Mouse (Mus musculus) layer of hippocampus, adult 2 months (tissue): ENCODE data around the gene Ptpre. TPM values are rescaled to one million over a fixed set of nuclear protein-coding genes. Genes with fewer than 3 reads are reported as not detected.
"Not testable (repeated sequence)": the region's sequence is repeated elsewhere in the genome, so short reads cannot be mapped to it uniquely, and the experiment has no call there.

Source experiments
- DNase-seq, 2 experiments: peaks; one replicate each; pipeline ENCODE4 v3.0.0; 2022; ENCODE audit warnings: low spot score in 2 of 2
- H3K27ac ChIP-seq: fragments of 200-600 bp; 2 replicates; pipeline ENCODE4 v1.8.1; 2022
- H3K4me3 ChIP-seq: fragments of 200-600 bp; 2 replicates; pipeline ENCODE4 v1.8.1; 2022; ENCODE audit warnings: mild to moderate bottlenecking
- CTCF ChIP-seq: fragments of 200-600 bp; conservative IDR thresholded peaks from 2 replicates; pipeline ENCODE4 v1.8.1; 2022; ENCODE audit warnings: antibody characterized with exemption, mild to moderate bottlenecking, moderate library complexity
- total RNA-seq, 2 experiments: library from RNA; stranded (reverse); gene quantifications; 2 replicates each; pipeline ENCODE4 v1.2.3; 2021

Gene Ptpre
- total RNA-seq, 2 experiments from 2014 or later: 50.7 to 51.4 TPM

DNA sequence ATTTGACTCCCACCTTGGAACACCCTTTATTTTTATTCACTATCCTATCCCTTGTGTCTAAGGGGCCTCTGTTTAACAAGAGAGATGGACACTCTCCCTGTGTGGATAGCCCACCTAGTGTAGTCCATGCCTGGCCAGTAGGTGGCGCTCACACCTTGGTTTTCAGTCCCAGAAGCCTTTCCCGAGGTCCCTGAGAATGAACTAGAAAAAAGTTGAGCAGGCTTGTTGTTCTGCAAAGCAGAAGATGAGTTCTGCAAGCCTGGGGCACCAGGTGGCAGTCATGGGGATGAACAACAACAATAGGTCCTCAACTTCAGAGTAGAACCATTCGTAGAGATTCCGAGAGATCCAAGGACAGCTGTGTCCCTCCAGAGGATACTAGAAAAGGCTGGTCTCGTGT is 143.1 kb downstream of the Ptpre start:
- Histone ChIP-seq H3K27ac (no peak overlapping the region), H3K4me3 (no peak overlapping the region)
- peak; percentile 79 for TF ChIP-seq CTCF
- DNase-seq: peak in 1 of 2 experiments; percentile 48

DNA sequence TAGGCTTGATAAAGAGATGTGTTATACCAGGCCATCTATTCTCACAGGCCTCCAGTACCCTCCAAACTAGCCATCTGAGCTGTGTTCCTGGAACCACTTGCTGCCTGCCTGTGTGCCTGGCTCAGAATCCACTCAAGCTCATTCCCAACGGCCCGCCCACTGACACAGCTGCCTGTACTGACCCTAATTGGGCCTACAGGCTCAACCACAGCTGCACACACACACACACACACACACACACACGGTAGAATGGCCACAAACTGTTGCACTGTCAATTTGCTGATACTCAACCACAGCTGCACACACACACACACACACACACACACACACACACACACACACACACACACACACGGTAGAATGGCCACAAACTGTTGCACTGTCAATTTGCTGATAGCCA is 146.8 kb downstream of the Ptpre start:
- DNase-seq, H3K27ac ChIP-seq, H3K4me3 ChIP-seq: not testable (repeated sequence)

- DNase-seq: no peak
- H3K27ac ChIP-seq: no peak overlapping the region
- TF ChIP-seq CTCF: no peak
- H3K4me3 ChIP-seq: no peak overlapping the region
Measured at GRCm38 (mm10) chr7:135684938-135685337, 147.7 kb downstream of the Ptpre start.

GRCm38 (mm10) chr7:135689396-135689795 is 152.1 kb downstream of the Ptpre start:
- DNase-seq: no peak
- TF ChIP-seq CTCF: no peak
- Histone ChIP-seq H3K27ac (no peak overlapping the region), H3K4me3 (no peak overlapping the region)

DNA sequence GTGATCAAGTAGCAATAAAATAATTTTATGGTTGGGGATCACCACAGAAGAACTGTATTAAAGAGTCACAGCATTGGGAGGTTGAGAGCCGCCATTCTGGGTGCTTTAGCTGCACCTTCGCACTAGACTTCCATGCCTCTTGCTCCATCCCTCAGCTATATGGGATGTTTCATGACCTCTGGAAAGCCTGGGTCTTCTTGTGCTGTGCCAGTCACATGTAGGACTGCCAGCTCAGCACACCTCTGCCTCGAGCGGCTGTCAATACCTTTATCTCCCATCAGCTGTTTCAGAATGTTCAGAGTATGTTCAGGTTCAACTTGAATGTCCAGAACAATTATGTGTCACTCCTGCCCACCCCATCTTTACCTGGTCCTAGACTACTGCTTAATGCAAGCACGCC is 154.7 kb downstream of the Ptpre start:
- no peak for DNase-seq
- H3K4me3 ChIP-seq: no peak overlapping the region
- no peak overlapping the region for H3K27ac ChIP-seq
- TF ChIP-seq CTCF: no peak

DNA sequence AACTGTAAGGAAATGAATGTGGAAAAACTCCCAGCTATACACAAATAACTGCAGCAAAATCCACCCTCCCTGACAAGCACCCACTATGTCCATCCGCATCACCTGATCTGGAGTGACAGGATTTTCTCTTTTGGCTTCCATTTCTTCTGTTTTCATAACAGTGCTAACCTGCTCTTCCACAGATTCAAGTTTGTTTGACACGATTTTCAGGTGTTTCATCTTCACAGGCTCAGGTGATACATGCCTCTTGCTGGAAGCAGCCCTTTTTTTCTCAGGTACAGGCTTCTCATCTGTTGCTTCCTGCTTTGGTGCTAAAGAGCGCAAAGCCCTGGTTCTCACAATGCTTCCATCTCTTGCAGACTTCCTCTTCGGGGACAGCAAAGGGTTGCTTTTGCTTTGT is 156.8 kb downstream of the Ptpre start:
- no peak for DNase-seq
- Histone ChIP-seq H3K27ac (no peak overlapping the region), H3K4me3 (no peak overlapping the region)
- no peak for TF ChIP-seq CTCF

GRCm38 (mm10) chr7:135694796-135695195 is 157.5 kb downstream of the Ptpre start:
- no peak overlapping the region for H3K4me3 ChIP-seq

GRCm38 (mm10) chr7:135696127-135696526 is 158.8 kb downstream of the Ptpre start:
- no peak for TF ChIP-seq CTCF

More at GRCm38 (mm10) chr7:135694796-135695195, 157.5 kb downstream of the Ptpre start:
- no peak overlapping the region for H3K27ac ChIP-seq
- DNase-seq: no peak
- no peak for TF ChIP-seq CTCF

DNA sequence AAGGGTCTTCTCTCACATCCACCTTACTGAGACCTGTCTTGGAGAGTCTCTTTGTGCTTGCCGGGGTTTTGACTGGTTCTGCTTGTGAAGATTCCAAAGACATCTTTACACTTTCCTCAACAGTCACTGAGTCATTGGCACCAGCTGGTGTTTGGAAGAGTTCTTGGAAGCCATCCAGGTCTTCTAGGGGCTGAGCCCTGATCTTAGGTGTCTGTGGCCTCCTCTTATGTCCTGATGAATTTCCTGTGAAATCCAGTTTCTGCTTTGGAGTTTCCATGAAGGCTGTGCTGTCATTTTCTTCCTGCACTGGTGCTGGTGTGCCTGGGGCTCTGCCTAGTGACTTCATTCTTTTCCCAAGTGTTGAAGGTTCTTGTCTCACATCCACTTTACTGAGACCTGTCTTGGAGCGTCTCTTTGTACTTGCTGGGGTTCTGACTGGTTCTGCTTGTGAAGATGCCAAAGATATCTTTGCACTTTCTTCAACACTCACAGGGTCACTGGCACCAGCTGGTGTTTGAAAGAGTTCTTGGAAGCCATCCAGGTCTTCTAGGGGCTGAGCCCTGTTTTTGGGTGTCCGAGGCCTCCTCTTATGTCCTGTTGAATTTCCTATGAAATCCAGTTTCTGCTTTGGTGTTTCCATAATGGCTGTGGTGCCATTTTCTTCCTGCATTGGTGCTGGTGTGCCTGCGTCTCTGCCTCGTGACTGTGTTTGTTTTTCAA is 159.9 kb downstream of the Ptpre start:
- H3K4me3 ChIP-seq, H3K27ac ChIP-seq, DNase-seq: not testable (repeated sequence)

More at GRCm38 (mm10) chr7:135696127-135696526, 158.8 kb downstream of the Ptpre start:
- Histone ChIP-seq H3K27ac (no peak overlapping the region), H3K4me3 (no peak overlapping the region)
- no peak for DNase-seq

DNA sequence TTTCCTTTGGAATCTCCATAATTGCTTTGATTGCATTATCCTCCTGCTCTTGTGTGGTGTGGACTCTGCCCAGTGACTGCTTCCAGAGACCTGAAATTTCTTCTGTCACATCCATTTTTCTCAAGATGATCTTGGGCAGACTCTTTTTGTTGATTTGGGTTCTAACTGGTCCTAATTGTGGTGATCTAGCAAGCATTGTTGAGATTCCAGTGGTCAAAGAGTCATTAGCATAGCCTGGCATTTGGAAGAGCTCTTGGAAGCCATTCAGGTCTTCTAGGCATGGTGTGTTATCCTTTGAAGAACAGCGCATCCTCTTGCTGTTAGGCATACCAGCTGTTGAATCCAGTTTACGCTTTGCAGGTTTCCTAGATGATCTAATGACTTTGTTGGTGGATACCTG is 161.1 kb downstream of the Ptpre start:
- no peak for TF ChIP-seq CTCF
- DNase-seq: no peak
- Histone ChIP-seq H3K4me3 (no peak overlapping the region), H3K27ac (no peak overlapping the region)

GRCm38 (mm10) chr7:135699351-135699750 is 162.1 kb downstream of the Ptpre start:
- H3K27ac ChIP-seq, H3K4me3 ChIP-seq, DNase-seq: not testable (repeated sequence)

DNA sequence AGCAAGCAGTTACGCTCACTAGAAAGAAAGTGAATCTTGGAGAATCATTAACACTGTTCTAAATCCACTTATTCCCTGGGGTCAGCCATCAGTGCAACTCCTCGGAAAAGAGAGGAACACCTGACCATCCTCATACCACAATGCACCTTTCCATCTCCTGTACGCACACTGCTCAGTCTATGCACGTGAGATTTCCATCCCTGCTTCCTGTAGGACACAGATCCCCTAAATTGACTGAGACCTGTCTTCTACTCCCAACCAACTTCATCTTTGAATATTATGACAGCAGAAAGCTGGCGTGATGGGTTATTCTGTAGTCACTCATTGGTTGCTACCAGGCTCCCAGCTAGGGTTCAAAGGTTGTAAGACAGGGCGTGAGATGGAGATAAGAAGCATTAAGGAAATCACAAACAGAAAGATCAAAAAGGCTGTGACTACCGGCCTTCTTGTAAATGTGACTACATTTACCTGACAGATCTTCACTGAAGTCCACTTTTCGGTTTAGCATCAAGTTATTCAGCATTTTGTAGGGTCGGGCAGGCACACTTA is 166.4 kb downstream of the Ptpre start:
- no peak for DNase-seq
- H3K4me3 ChIP-seq: no peak overlapping the region
- H3K27ac ChIP-seq: no peak overlapping the region
- TF ChIP-seq CTCF: no peak

- no peak for TF ChIP-seq CTCF
Measured at GRCm38 (mm10) chr7:135704251-135704650, 167.0 kb downstream of the Ptpre start.

GRCm38 (mm10) chr7:135705083-135705482 is 167.8 kb downstream of the Ptpre start:
- no peak for TF ChIP-seq CTCF
- no peak for DNase-seq
- Histone ChIP-seq H3K4me3 (no peak overlapping the region), H3K27ac (no peak overlapping the region)

More at GRCm38 (mm10) chr7:135704251-135704650, 167.0 kb downstream of the Ptpre start:
- Histone ChIP-seq H3K27ac (no peak overlapping the region), H3K4me3 (no peak overlapping the region)
- no peak for DNase-seq
